Mouse (Mus musculus) urinary bladder, postnatal 14 days (tissue): Measurements from ENCODE around the gene Dock4.
A peak's percentile ranks its signal among the peaks of the same experiment; 100 is the strongest.

Source experiments
- DNase-seq: peaks from one replicate; pipeline ENCODE4 v3.0.0; 2021; ENCODE audit warnings: low spot score

Gene Dock4

GRCm38 (mm10) chr12:40445648-40446449 lies at the start of gene Dock4, which contains the start of gene Zfp277:
Gene Dock4, plus strand, starts transcription at chr12:40445952.
Gene Zfp277, minus strand, starts transcription at chr12:40445902.
- peak; percentile 99 for DNase-seq

- no peak for DNase-seq
Observed at GRCm38 (mm10) chr12:40398916-40399315, 46.8 kb upstream of the Dock4 start.

DNA sequence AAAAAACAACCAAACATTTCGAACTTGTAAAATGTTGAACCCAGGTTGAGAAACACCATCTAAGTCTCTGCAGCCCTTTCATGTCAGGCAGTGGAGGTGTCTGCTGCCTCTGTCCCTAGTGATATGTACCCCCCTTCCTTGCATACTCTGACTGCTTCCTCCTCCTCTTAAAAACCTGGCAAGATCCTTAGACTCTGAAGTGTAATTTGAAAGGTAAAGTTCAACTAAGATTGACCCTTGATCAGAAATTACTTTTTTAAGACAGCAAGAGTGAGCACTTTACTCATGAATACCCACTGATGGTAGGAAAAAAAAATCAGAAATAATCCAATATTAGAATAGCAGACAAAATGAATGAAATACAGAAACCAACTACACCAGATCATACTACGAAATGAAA lies 46.4 kb upstream of the Dock4 start:
- no peak for DNase-seq

DNA sequence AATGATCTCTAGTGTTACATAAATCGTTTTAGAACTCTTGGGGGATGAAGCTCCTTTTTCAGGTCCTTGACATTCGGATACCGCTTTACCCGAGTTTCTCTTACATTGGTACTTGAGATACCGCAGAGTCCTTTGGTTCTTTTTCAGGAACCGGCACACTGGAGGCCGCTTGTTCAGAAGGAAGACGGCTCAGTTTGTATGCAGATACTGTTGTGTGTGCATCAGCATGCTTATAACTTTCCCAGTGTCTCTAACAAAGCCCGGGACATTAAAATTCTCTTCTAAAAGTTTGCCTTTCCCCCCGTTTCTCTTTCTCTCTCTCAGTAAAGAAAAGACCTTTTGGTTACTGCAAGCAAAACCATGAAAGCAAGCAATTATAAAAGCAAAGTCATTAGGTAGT lies 45.9 kb upstream of the Dock4 start:
- DNase-seq: no peak

GRCm38 (mm10) chr12:40414682-40415311 lies 31.0 kb upstream of the Dock4 start:
- DNase-seq: no peak

GRCm38 (mm10) chr12:40415312-40415925 lies 30.3 kb upstream of the Dock4 start:
- no peak for DNase-seq

- DNase-seq: no peak
Observed at GRCm38 (mm10) chr12:40417257-40417656, 28.5 kb upstream of the Dock4 start.

- DNase-seq: no peak
Observed at GRCm38 (mm10) chr12:40424991-40425390, 20.8 kb upstream of the Dock4 start.

- no peak for DNase-seq
Observed at GRCm38 (mm10) chr12:40427606-40428005, 18.1 kb upstream of the Dock4 start.

DNA sequence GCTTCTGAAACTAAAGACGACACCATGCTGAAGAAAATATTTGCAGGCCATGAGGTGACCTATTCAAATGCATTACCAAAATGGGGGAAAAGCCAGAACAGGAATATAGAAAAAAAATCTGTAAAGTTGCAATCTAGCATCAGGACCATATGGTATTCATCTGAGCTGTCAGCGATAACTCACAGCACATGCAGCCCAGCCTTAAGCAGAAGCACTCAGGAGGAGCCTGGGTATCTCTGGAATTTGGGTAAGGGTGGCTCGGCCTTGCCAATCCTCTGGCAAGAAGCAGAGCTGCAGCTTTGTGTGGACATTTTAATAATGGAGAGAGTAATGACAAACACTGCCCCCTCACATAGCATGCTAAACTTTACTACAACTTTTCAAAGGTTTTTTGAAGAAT lies 15.8 kb upstream of the Dock4 start:
- DNase-seq: no peak

GRCm38 (mm10) chr12:40431075-40431474 lies 14.7 kb upstream of the Dock4 start:
- no peak for DNase-seq

GRCm38 (mm10) chr12:40434101-40434500 lies 11.7 kb upstream of the Dock4 start:
- DNase-seq: no peak

- no peak for DNase-seq
Observed at GRCm38 (mm10) chr12:40438049-40438448, 7.7 kb upstream of the Dock4 start.

GRCm38 (mm10) chr12:40445206-40445605 lies 546 bp upstream of the Dock4 start:
- DNase-seq: peak; percentile 54

GRCm38 (mm10) chr12:40446450-40447381 lies 964 bp downstream of the Dock4 start:
- DNase-seq: peak; percentile 25

DNA sequence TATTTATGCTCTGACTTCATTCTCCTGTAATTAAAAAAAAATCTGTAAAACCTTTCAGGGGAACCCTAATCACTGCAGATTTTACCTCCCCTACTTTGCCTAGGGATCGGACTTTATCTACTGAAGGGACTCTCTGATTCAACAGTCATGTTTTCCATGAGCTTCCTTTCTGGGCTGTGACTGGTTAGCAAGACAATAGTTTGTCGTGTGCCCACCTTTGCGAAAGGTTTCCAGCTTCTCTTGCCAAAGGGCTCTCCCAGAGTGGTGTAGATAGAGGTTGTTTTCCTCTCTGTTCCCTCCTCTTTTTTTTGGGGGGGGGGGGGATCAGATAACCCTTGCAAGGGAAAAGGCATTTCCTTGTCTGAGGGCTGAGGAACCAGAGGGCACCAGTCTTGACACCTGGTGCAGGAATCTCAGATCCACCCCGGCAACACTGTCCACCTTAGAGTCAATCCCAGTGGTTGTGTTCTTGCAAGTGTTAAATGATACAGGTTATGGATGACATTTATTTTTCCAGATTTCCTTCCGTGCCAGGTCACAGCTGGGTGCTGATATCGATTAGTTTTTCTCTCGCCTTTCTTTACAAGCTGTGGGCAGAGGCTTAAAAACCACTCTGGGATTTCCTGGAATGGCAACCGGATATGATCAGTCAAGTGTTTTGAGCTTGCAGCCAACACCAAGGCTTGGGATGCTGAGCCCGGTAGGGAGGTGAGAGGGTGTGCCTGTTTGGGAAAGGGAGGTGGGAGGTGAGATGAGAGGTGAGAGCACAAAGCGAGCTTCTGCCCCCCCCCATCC lies 2.0 kb downstream of the Dock4 start:
- no peak for DNase-seq

DNA sequence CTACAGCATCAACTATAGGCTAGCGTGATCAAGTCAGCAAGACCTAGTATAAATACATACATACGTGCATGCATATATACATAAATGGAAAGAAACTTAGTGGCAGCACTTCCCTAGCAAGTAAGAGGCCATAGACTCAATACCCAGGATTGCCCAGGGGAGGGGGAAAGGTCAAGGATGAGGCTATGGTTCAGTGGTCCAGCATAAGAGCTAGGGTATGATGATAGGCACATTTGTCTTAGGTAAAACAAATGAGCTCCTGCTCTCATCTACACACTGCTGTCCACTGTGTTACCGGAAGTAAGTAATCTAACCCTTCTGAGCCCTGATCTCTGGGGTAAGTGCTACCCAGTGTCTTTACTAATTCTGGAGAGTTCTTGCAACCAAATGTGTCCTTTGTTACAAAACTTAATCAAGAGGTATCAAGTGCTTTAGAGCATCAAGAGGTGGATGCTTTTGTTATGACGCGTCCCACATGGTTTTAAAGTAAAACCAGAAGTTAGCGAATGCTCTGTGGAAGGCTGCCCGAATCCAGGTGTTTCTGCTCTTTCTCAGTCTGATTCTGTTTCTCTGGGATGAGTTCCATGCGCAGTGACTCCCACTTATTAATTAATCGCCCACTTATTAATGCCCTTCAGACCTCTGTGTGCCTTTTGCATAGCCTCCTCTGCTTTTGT lies 3.5 kb downstream of the Dock4 start:
- DNase-seq: no peak

- DNase-seq: no peak
Observed at GRCm38 (mm10) chr12:40456517-40456916, 10.8 kb downstream of the Dock4 start.

GRCm38 (mm10) chr12:40458977-40459376 lies 13.2 kb downstream of the Dock4 start:
- no peak for DNase-seq

- no peak for DNase-seq
Observed at GRCm38 (mm10) chr12:40459673-40460265, 14.0 kb downstream of the Dock4 start.
